Mouse (Mus musculus) forebrain, embryonic 15.5 days (tissue): ENCODE results near the gene Eno2. TPM values are rescaled to one million over a fixed set of nuclear protein-coding genes. Genes with fewer than 3 reads are reported as not detected.

Experiments used
- ATAC-seq: fragments of 200-750 bp; cut with Nextera tagmentation; replicated peaks from 2 replicates; pipeline ENCODE4 v1.8.0; 2017; ENCODE audit warnings: mild to moderate bottlenecking, moderate TSS enrichment, moderate library complexity
- H3K27ac ChIP-seq: fragments of 300-500 bp; sonication (generic); replicated peaks from 2 replicates; pipeline ENCODE4 v1.5.1; 2015; ENCODE audit warnings: mild to moderate bottlenecking, inconsistent platforms
- H3K27me3 ChIP-seq: fragments of 300-500 bp; sonication (generic); 2 replicates; pipeline ENCODE4 v1.6.1; 2015; ENCODE audit warnings: inconsistent platforms
- H3K36me3 ChIP-seq: fragments of 300-500 bp; sonication (generic); 2 replicates; pipeline ENCODE4 v1.6.1; 2015; ENCODE audit warnings: mild to moderate bottlenecking, inconsistent platforms
- H3K4me1 ChIP-seq: fragments of 300-500 bp; sonication (generic); 2 replicates; pipeline ENCODE4 v1.6.1; 2015; ENCODE audit warnings: inconsistent platforms
- H3K4me2 ChIP-seq: fragments of 300-500 bp; sonication (generic); replicated peaks from 2 replicates; pipeline ENCODE4 v1.6.1; 2015; ENCODE audit warnings: mild to moderate bottlenecking, inconsistent platforms
- H3K4me3 ChIP-seq: fragments of 300-500 bp; sonication (generic); 2 replicates; pipeline ENCODE4 v1.5.1; 2015; ENCODE audit warnings: mild to moderate bottlenecking, inconsistent platforms
- H3K9ac ChIP-seq: fragments of 300-500 bp; sonication (generic); replicated peaks from 2 replicates; pipeline ENCODE4 v1.6.1; 2015; ENCODE audit warnings: mild to moderate bottlenecking, inconsistent platforms
- H3K9me3 ChIP-seq: fragments of 300-500 bp; sonication (generic); 2 replicates; pipeline ENCODE4 v1.6.1; 2016; ENCODE audit warnings: inconsistent platforms
- WGBS: fragments of 180-500 bp; shearing (Covaris S2); methylation state at CpG from one replicate; pipeline ENCODE4 v1.1.7; 2015; ENCODE audit warnings: mixed read lengths; 5-methylcytosine and 5-hydroxymethylcytosine counted together
- polyA plus RNA-seq: library from polyadenylated mRNA; unstranded; fragments of >200 nt; fragmentation: Nextera tagmentation; extraction: Ambion mirVana; gene quantifications from 2 replicates; pipeline ENCODE4 v1.2.1, GENCODE M21; 2015

Eno2 gene
- 40.1 and 44.2 TPM in 2 replicates for polyA plus RNA-seq

DNA sequence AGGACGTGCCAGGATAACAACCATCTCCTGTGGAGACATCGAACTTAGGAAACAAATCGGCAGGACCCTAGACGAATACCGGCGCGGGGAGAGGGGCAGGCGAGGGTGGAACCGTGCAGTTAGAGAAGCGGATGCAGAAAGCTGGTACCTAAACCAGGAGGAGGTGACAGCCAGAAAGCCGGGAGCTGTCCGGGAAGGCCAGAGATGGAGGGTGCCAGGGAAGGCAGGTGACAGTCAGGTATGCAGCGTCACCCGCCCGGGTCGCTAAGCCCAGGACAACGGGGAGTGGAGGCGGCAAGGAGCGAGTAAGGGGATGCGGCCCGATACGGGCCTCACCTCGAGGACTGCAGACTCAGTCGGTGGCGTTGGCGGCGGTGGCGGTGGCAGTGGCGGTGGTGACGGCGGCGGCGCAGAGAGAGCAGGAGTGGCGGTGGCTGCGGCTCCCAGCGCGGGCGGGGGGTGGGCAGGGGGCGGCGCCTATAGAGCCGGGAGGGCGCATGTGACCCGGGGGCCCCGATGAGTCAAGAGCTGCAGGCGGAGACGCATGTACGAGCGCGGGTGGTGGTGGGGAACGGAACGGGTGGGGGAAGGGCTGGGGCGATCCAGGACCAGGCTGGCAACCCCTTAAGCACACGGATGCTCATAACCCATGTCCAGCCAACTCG is at the start of gene Eno2:
TSS of gene Eno2 (minus strand) at position 573 of the 665 bp plus-strand sequence.
- H3K27me3 ChIP-seq, result no peaks in the 10 kb centered on the region
- peak; percentile 85 for ATAC-seq
- H3K9ac ChIP-seq, result peak within 1 kb of the TSS; percentile 66
- H3K36me3 ChIP-seq, result no peaks in the 10 kb centered on the region
- WGBS, result under 1% methylated on average over 53 of the region's 54 CpGs
- no peaks in the 10 kb centered on the region for H3K9me3 ChIP-seq
- peaks cover 20% of the 10 kb centered on the region for H3K4me1 ChIP-seq
- H3K4me2 ChIP-seq, result peak within 1 kb of the TSS; percentile 90
- H3K27ac ChIP-seq, result peak within 1 kb of the TSS; percentile 50
- H3K4me3 ChIP-seq, result peak within 1 kb of the TSS; percentile 61

DNA sequence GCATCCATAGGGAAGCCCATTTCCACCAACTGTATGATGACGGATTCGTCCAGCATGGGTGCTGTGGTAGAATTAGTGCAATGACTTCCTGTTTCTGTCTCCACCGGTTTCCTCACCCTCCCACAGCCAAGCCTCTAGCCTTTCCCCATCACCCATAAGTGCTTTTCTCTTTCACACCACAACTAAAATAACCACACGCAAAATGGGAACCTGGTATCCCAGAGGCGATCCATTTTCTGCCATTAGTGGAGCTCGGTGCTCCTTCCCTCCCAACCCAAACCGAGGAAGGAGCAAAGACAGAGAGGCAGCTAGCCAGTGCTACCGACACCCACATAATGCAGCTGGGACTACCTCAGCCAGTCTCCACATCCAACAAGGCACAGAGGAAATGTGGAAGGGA is 48.5 kb upstream of the Eno2 start:
- H3K9me3 ChIP-seq, result no peaks in the 10 kb centered on the region
- H3K4me3 ChIP-seq, result no peak overlapping the region
- WGBS, result 93% methylated on average over 8 of the region's 8 CpGs
- H3K27me3 ChIP-seq, result no peaks in the 10 kb centered on the region
- H3K9ac ChIP-seq, result no peak overlapping the region
- peaks cover 15% of the 10 kb centered on the region for H3K4me1 ChIP-seq
- H3K36me3 ChIP-seq, result peaks cover 67% of the 10 kb centered on the region
- no peak for ATAC-seq
- no peak overlapping the region for H3K4me2 ChIP-seq
- H3K27ac ChIP-seq, result no peak overlapping the region

DNA sequence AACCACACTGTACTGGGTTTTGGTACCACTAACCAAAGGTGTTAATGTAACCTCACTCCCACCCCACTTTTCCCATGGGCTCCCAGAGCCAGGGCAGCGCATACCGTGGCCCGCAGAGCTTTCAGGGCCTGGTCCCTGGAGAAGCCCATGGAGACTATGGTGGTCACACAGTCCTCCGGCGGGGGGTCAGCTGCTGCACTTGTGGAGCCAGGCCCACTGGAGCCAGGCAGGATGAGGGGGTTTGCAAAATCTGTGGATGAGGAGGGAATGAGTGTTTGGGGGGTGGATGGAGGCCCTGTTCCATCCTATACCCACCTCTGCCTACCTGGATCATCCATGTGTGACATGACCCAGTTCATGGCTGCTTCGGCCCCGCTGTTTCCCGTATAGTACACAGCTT is 48.1 kb upstream of the Eno2 start:
- WGBS, result 94% methylated on average over 8 of the region's 8 CpGs
- peaks cover 19% of the 10 kb centered on the region for H3K4me1 ChIP-seq
- H3K36me3 ChIP-seq, result peaks cover 63% of the 10 kb centered on the region
- no peak overlapping the region for H3K9ac ChIP-seq
- no peak for ATAC-seq
- H3K9me3 ChIP-seq, result no peaks in the 10 kb centered on the region
- no peaks in the 10 kb centered on the region for H3K27me3 ChIP-seq
- no peak overlapping the region for H3K4me2 ChIP-seq
- H3K27ac ChIP-seq, result no peak overlapping the region
- H3K4me3 ChIP-seq, result no peak overlapping the region

DNA sequence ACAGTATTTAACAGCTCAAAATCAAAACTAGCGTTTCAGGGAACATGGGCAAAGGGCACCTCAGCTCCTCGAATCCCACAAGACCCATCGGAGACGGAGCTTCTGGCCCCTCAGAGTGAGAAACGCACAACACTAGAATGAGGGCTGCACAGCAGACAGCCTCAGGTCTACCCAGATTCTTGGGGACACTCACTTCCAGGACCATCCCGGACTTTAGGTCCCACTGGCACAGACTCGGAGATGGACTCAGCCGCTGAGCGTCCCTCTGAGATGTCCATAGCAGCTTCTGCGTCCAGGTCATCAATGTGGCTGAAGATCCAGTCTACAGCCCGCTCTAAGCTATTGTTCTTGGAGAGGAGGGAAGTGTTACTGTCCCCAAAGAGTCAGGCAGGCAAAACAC is 47.7 kb upstream of the Eno2 start:
- H3K36me3 ChIP-seq, result peaks cover 59% of the 10 kb centered on the region
- no peak overlapping the region for H3K9ac ChIP-seq
- no peaks in the 10 kb centered on the region for H3K27me3 ChIP-seq
- H3K27ac ChIP-seq, result no peak overlapping the region
- peaks cover 23% of the 10 kb centered on the region for H3K4me1 ChIP-seq
- H3K9me3 ChIP-seq, result no peaks in the 10 kb centered on the region
- no peak for ATAC-seq
- no peak overlapping the region for H3K4me2 ChIP-seq
- 93% methylated on average over 11 of the region's 11 CpGs for WGBS
- H3K4me3 ChIP-seq, result no peak overlapping the region

DNA sequence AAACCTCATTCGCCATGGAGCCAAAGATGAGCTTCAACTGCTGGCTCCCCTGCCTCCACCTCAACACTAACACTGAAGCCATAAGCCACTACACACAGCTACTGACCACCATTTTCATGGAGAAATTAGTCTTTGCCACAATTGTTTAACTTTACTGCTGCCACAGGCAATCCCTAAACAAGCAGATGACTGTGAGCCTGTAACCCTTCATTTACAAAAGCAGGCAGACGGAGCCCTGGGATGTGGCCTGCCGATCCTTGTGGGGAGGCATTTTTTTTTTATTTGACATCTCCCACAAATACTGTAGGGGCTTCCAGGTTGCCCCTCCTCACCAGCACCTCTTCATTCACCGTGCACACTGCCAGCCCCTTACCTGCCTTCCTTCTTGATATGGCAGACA is 47.1 kb upstream of the Eno2 start:
- WGBS, result 92% methylated on average over 4 of the region's 4 CpGs

DNA sequence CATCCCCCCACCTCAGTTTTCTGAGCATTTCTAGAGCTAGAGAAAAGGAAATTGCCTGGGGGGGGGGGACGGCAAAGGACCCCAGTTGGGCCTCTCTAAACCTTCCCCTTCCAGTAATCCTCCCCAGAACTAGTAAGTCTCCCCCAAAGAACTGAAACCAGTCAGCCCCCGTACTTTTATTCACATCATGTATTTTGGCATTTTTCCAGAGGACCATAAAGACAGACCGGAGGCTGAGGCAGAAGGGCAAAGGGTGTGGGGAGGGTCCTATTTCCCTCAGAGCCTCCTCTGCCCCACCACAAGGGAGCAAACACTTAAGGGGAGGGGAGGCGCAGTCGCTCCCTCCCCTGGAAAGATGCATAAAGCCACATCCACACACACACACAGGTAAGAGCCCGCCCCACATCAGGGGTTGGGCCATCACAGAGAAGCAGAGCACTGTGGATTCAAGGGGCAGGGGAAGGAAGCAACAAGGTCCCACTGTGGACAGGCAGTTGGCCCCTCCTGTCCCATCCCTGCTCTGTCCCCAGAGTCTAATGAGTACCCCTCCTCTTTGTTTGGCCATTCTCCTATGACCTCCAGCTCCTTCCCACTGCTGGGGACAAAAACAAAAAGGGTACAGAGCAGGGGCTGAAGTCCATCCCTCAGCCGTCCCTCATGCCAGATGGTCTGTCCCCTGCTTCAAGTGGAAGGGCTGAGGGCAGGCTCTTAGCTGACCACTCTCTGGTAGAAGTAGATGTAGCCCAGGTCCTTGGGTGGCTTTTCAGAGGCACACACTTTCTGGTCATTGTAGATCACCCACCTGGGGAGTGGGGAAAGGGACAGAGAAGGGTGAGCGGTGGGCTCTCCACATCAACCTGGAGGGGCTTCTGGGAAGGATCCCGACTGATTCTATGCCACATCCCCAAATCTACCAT is 45.6 kb upstream of the Eno2 start:
- no peak for ATAC-seq
- Histone ChIP-seq H3K9me3 (no peaks in the 10 kb centered on the region), H3K27me3 (no peaks in the 10 kb centered on the region), H3K4me1 (peaks cover 32% of the 10 kb centered on the region), H3K36me3 (peaks cover 39% of the 10 kb centered on the region), H3K4me3 (no peak overlapping the region), H3K9ac (no peak overlapping the region), H3K4me2 (no peak overlapping the region), H3K27ac (no peak overlapping the region)
- 66% methylated on average over 9 of the region's 9 CpGs for WGBS

More for the DNA sequence above, 47.1 kb upstream of the Eno2 start:
- Histone ChIP-seq H3K36me3 (peaks cover 54% of the 10 kb centered on the region), H3K4me3 (no peak overlapping the region), H3K27ac (no peak overlapping the region), H3K27me3 (no peaks in the 10 kb centered on the region), H3K9ac (no peak overlapping the region), H3K4me2 (no peak overlapping the region), H3K4me1 (peaks cover 28% of the 10 kb centered on the region), H3K9me3 (no peaks in the 10 kb centered on the region)
- no peak for ATAC-seq

DNA sequence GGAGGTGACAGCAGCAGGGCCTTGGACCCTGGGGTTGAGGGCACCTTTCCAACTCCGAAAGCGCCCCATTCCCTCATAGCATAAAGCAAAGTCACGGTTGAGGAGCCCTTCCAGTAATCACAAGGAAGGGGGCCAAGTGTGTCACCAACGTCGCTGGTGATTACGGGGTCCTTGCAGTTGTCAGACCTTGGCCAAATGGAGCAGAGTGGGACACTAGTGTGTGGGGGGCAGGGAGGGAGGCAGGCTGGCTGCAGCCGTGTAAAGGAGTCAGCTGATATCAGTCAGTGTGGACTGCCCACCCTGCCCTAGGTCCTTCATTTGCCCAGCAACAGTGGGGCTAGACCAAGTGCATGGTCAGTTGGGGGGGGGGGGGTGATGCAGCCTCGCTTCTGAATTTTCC is 45.0 kb upstream of the Eno2 start:
- Histone ChIP-seq H3K9ac (no peak overlapping the region), H3K4me1 (peaks cover 38% of the 10 kb centered on the region), H3K36me3 (peaks cover 32% of the 10 kb centered on the region), H3K4me2 (peak overlapping the region; percentile 67), H3K27ac (peak overlapping the region; percentile 70), H3K27me3 (no peaks in the 10 kb centered on the region), H3K4me3 (peak overlapping the region; percentile 52), H3K9me3 (no peaks in the 10 kb centered on the region)
- ATAC-seq, result peak; percentile 18
- WGBS, result 39% methylated on average over 8 of the region's 8 CpGs

DNA sequence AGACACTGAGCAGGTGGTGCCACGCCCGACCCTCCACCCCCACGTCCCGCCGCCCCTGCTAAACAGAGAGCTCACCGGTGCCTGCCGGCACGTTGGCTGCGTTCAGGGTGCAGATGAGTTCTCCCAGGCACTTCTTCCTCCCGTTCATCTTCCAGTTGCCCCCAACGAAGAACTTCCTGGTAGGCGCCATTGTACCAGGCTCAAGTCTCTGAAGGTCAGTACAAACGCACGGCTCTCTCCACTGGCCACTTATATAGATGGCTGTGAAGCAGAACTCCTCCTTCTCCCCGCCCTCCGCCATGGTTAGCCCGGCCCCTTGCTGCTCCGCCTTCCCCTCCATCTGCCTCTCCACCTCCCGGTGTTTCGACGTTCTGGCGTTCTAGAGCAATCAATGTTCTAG is 44.5 kb upstream of the Eno2 start, which contains the start of gene Tpi1:
TSS of gene Tpi1 (minus strand) at position 364 of the 400 bp plus-strand sequence.
- H3K36me3 ChIP-seq, result peaks cover 27% of the 10 kb centered on the region
- peak within 1 kb of the TSS; percentile 67 for H3K4me2 ChIP-seq
- no peaks in the 10 kb centered on the region for H3K27me3 ChIP-seq
- ATAC-seq, result peak; percentile 86
- H3K4me3 ChIP-seq, result peak within 1 kb of the TSS; percentile 52
- peaks cover 43% of the 10 kb centered on the region for H3K4me1 ChIP-seq
- peak within 1 kb of the TSS; percentile 58 for H3K9ac ChIP-seq
- H3K27ac ChIP-seq, result peak within 1 kb of the TSS; percentile 70
- 0% methylated on average over 22 of the region's 22 CpGs for WGBS
- no peaks in the 10 kb centered on the region for H3K9me3 ChIP-seq

DNA sequence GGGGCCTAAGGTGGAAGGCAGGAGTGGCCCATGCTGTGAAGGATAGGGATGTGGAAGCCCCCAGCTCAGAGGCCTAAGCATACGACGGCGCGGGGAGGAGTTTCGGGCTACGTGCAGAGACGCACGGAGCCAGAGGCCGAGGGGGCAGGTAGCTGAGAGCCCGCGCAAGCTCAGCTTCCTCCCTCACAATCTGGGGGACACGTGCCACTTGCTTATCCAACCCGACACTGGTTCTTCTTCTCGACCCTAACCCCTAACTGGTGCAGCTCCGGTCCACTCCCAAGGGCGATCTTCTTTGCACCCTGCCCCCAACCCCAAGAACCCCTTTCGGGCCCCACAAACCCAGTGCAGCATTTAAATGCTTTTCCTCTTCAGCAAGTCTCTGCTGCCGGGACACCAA is 44.0 kb upstream of the Eno2 start:
- ATAC-seq, result peak; percentile 75
- H3K9me3 ChIP-seq, result no peaks in the 10 kb centered on the region
- peak overlapping the region; percentile 67 for H3K4me2 ChIP-seq
- peaks cover 23% of the 10 kb centered on the region for H3K36me3 ChIP-seq
- H3K4me3 ChIP-seq, result peak overlapping the region; percentile 52
- H3K27me3 ChIP-seq, result no peaks in the 10 kb centered on the region
- peaks cover 46% of the 10 kb centered on the region for H3K4me1 ChIP-seq
- under 1% methylated on average over 18 of the region's 18 CpGs for WGBS
- peak overlapping the region; percentile 58 for H3K9ac ChIP-seq
- peak overlapping the region; percentile 70 for H3K27ac ChIP-seq

DNA sequence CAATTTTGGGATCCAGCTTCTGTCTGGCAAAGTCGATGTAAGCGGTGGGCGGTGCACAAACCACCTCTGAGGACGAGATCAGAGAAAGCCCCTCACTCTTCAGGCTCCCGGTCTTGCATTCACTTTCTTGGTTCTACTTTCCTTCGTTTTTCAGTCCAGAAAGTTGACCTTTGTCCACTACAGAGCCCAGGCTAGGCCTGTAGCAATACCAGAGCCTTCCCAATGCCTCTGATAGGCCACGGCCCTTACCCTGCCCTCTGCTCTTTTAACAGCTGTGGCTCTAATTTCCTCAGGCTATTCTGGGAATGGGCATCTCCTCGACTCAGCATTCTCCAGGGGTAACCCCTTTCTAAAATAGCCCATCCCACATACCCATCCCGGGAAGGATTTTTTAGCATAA is 43.4 kb upstream of the Eno2 start:
- no peak for ATAC-seq
- Histone ChIP-seq H3K4me3 (peak overlapping the region; percentile 52), H3K27me3 (no peaks in the 10 kb centered on the region), H3K36me3 (peaks cover 16% of the 10 kb centered on the region), H3K9ac (peak overlapping the region; percentile 58), H3K9me3 (no peaks in the 10 kb centered on the region), H3K27ac (peak overlapping the region; percentile 70), H3K4me2 (peak overlapping the region; percentile 67), H3K4me1 (peaks cover 53% of the 10 kb centered on the region)
- 13% methylated on average over 9 of the region's 9 CpGs for WGBS

DNA sequence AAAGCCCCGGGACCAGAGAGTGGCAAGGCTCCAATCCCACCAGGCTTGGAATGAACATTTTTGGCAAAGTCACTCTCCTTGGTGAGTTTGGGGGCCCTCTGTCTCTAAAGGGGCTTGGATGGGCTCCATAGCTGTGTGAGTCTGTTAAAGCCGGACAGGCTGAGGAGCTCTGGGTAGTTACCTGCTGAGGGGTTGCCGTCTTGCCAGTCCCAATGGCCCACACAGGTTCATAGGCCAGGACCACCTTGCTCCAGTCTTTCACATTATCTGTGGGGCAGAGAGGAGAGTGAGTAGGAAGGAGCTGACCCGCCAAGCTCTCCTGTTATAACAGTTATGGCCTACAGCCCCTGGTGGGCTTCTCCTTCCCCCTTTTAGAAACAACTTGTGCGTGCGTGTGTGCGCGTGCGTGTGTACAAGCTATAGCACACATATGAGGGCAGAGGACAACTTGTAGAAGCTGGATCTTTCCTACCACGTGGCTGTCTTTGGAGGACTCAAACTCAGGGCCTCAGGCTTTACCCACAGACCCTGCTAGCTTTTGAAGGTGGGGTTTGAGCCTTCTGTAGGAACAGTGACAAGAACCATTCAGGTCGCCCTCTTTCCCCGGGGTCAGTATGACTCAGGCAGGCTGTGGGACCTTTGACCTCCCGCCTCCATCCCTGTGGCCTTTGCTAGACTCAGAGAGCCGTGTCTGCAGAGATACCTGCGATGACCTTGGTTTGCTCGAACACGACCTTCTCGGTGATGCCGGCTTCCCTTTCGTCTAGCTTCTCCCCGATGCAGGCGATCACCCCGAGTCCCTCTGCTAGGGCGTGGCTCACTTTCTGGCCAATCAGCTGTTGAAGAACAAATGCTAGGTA is 42.5 kb upstream of the Eno2 start:
- Histone ChIP-seq H3K4me3 (peak overlapping the region; percentile 52), H3K9ac (no peak overlapping the region), H3K9me3 (no peaks in the 10 kb centered on the region), H3K4me2 (peak overlapping the region; percentile 67), H3K36me3 (peaks cover 7% of the 10 kb centered on the region; the same call in 1 of the 2 replicates), H3K27ac (no peak overlapping the region), H3K4me1 (peaks cover 53% of the 10 kb centered on the region), H3K27me3 (no peaks in the 10 kb centered on the region)
- 84% methylated on average over 24 of the region's 24 CpGs for WGBS
- ATAC-seq, result no peak

DNA sequence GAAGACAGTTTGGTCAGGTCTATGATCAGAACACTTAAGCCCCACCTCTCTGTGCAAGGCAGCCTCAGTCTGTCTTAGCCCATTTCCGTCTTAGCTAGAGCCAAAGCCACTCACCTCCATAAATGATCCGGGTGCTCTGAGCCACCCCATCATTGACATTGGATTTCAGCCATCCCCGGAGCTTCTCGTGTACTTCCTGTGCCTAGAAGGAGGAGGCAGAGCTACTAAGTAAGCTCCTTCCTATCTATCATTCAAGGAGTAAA is 41.9 kb upstream of the Eno2 start:
- no peaks in the 10 kb centered on the region for H3K27me3 ChIP-seq
- H3K9ac ChIP-seq, result no peak overlapping the region
- no peak overlapping the region for H3K4me2 ChIP-seq
- 90% methylated on average over 4 of the region's 4 CpGs for WGBS
- peaks cover 56% of the 10 kb centered on the region for H3K4me1 ChIP-seq
- ATAC-seq, result no peak
- H3K36me3 ChIP-seq, result 0 out of 2 replicates have a peak, but pooled peaks cover 1% of the 10 kb centered on the region
- H3K27ac ChIP-seq, result no peak overlapping the region
- no peak overlapping the region for H3K4me3 ChIP-seq
- H3K9me3 ChIP-seq, result no peaks in the 10 kb centered on the region
